Mouse (Mus musculus): ENCODE data around the gene Osbpl9.

Gene Osbpl9

GRCm38 (mm10) chr4:109207524-109207923 lies 5.5 kb upstream of the Osbpl9 start:
- DNase-seq (ENCODE audit: low spot score in 2 of 2): no peak

DNA sequence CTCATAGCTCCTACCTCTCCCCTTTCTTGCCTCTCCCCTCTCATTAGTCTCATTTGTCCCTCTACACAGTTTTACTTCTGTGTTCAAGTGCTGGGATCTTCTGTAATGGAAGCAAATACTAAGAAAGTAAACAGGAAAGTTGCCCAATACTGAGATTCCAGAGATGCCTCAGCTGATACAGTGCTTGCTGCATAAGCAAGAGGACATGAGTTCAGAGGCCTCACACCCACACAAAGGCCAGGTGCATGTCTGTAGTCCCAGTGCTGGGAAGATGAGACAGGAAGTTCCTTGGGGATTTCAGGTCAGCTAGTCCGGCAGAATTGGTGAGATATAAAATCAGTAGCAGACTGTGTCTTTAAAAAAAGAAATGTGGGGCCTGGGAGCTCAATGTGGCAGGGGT lies 2.3 kb upstream of the Osbpl9 start:
- DNase-seq (ENCODE audit: low spot score in 2 of 2): no peak

DNA sequence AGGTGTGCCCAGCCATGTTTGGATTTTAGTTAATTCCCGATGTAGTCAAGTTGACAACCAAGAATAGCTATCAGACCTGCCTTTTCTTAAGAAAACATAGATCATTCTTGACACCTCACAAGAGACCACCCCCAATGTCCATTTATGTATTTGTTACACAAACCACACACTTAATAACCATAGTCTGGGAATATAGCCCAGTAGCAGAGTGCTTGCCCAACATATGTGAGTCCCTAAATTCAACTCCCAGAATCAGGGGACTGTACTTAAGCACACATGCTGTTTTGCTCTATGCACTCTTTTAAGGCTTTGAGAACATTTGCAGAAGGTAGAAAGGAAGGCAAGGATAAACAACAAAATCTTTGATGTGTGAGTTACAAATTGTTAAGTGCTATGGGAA lies 1.9 kb upstream of the Osbpl9 start:
- no peak for DNase-seq (ENCODE audit: low spot score in 2 of 2)

GRCm38 (mm10) chr4:109199069-109199468 lies 3.0 kb downstream of the Osbpl9 start:
- DNase-seq (ENCODE audit: low spot score in 2 of 2): no peak

- no peak for DNase-seq (ENCODE audit: low spot score in 2 of 2)
These were observed 6.0 kb downstream of the Osbpl9 start for GRCm38 (mm10) chr4:109195900-109196629.

DNA sequence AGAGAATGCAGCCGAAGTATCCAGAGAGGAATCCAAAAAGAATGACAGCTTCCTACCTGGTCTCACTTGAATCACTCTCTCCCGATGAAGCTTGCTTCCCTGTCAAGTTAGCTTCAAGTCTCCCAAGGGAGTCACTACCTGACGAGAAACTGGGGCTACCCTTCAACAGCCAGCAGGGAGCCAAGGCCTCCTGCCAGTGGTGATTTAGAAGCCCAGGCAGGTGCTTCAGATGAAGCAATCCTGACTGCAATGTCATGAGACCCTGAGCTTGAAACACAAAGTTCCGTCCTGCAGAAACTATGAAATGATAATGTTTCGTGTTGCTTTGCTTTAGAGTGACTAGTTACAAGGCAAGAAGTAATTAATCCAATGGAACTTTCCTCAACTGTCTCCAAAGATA lies 8.2 kb downstream of the Osbpl9 start:
- no peak for DNase-seq (ENCODE audit: low spot score in 2 of 2)

DNA sequence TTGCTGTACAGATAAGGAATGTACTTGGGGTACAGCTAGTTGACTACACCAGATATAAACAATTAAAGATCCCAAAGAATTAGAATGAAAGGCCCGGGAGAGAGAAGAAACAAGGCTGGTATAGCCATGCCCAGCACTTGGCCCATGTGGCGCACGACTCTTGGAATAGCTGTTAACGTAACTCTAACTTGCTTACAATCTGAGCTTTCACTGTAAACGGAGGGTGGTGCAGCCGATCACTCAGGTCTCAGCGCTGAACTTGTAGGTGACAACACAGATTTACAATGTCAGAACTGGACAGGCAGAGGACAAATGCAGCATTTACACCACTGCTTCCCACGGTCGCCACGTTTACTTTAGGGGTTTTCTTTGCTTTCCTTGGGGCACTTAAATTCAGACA lies 10.5 kb downstream of the Osbpl9 start:
- DNase-seq (ENCODE audit: low spot score in 2 of 2): no peak

DNA sequence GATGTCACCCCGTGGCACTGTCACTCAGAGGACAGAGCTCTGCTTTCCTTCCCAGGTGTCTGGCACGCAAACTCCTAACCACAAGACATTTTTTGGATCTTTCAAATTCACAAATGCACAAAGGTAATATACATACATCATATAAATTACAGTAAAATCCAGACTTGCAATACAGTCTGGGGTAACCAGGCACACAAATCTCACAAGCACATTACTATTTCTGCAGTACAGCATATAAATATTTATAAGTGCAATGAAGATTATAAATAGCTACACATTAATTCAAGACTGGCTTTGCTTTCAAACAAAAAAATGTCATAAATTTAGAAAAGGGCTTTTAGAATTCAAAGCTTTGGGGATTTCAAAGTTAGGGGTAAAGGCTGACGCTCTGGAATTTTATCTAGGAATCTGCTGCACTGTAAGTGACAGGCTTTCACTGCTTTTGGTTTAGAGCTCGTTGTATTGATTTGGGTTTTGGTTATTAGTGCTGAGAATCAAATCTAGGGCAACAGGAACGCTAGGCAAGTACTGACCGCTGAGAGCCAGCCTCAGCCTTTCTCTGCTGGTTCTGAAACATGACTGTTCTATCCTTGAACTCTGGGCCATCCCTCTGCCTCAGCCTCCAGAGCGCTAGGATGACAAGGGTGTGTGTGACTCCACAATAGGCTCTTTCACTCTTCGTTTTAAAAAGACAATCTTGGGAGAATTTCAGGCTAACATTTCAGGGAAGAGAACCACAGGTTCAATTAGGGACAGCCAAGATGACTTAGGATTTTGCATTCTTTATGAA lies 16.3 kb downstream of the Osbpl9 start:
- DNase-seq (ENCODE audit: low spot score in 2 of 2): no peak

- no peak for DNase-seq (ENCODE audit: low spot score in 2 of 2)
These were observed 26.4 kb downstream of the Osbpl9 start for GRCm38 (mm10) chr4:109175677-109176076.

DNA sequence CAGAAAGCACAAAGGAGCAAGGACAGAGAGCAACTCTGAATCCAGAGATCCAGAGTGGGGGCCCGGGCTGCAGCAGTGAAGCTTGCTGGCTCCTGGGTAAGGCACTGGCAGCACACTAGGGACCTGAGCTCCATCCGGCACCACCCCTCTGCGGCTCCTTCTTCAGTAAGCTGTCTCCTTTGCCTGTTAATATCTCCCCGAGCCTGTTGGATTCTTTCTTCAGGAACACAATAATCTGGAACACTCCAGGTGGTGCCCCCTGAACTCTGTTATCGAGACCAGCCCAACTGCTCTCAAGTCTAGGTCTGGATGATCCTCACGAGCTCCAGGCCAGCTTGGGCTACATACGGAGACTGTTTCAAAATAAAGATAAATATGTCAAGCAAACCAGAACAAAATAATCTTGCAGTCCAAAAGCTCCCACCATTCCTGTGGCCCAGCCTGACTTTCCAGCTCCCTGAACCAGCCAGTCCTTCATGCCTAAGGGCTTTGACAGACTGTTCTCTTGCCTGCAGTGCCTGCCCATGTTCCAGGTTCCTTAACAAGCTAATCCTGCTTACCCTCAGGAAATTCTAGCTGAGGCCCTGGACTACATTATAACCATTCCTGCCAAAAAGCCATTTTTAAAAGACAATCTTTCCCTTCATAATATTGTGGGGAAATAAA lies 28.2 kb downstream of the Osbpl9 start:
- DNase-seq (ENCODE audit: low spot score in 2 of 2): no peak

- no peak for DNase-seq (ENCODE audit: low spot score in 2 of 2)
These were observed 28.7 kb downstream of the Osbpl9 start for GRCm38 (mm10) chr4:109173369-109173768.

DNA sequence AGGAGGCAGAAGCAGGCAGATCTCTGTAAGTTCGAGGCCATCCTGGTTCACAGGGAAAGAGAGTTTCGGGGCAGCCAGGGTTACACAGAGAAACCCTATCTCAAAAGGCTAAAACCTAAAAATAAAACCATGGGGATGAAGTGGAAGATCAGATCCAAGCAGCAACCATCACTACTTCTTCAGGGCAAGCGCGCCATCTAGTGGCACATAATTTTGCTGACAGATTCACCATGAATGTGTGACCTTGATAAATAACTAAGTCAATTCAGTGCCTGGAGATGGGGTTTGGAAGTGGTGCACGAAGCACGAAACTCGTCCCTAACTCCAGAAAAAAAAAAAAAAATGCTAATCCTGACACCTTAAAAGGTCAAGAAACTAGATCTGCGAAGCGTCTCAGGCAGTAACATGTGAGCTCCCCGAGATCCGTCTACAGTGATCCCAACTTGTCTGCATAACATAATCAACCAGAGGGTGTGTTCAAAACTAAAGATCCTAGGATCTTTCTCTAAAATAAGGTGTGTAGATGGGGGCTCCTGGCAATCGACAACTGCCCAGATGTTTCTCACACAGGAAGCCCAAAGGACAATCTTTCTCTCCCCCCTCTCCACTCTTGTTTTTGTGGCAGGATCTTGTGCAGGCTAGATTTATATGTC lies 36.4 kb downstream of the Osbpl9 start:
- peak; percentile 69 to 88 for DNase-seq (ENCODE audit: low spot score in 2 of 2)

- no peak for DNase-seq (ENCODE audit: low spot score in 2 of 2)
These were observed 45.4 kb downstream of the Osbpl9 start for GRCm38 (mm10) chr4:109156481-109157261.

GRCm38 (mm10) chr4:109156073-109156472 lies 46.0 kb downstream of the Osbpl9 start:
- DNase-seq (ENCODE audit: low spot score in 2 of 2): no peak

DNA sequence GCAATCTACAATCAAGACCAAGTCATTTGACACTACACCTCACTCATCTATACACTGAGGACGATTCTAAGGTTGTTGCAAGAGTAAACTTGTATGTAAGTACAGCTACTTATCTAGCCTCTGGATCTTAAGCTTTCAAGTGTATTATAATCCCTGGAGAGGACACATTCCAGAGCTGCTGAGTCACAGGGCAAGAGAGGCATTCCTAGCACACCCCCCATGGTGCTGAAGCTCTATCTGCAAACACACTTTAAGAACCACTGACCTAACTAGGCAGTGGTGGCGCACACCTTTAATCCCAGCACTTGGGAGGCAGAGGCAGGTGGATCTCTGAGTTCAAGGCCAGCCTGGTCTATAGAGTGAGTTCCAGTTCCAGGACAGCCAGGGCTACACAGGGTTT lies 51.9 kb downstream of the Osbpl9 start:
- DNase-seq (ENCODE audit: low spot score in 2 of 2): no peak

DNA sequence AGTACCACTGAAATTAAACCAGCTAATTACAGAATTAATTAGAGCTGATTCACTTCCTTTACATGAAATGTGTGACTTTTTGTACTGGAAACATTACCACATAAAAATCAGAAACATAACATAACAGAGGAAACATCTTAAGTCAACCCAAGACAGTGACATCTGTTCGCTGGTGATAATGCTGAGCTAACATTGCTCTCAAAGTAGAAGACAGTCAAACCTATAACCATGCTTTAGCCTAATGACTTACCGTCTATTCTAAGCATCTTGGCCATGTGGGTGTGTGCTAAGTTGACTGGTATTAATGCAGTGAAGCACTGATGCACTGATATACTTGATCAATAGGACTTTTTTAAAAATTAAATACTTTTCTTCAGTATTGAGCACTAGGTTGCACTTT lies 52.7 kb downstream of the Osbpl9 start:
- DNase-seq (ENCODE audit: low spot score in 2 of 2): no peak

- peak; percentile 26 to 66 for DNase-seq (ENCODE audit: low spot score in 2 of 2)
These were observed 54.6 kb downstream of the Osbpl9 start for GRCm38 (mm10) chr4:109147278-109148038.

GRCm38 (mm10) chr4:109143091-109143490 lies 59.0 kb downstream of the Osbpl9 start:
- DNase-seq (ENCODE audit: low spot score in 2 of 2): no peak

DNA sequence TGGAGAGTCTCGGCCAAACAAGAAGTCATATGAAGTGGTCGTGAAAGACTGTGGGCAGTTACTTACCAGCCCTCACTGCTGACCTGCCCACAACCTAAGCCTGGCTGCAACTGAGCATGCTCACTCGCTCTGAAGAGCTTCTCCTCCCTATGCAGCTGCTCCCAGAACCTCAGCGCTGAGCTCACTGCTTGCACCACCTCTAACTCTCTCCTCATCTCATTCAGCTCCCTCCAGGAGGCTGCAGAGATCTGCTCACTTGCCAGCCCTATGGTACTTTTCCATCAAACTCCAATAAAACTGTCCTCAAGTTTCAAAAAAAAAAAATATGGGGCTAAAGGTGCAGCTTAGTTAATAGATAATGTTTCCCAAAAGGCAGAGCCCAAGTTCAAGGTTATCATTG lies 63.5 kb downstream of the Osbpl9 start:
- no peak for DNase-seq (ENCODE audit: low spot score in 2 of 2)

- DNase-seq (ENCODE audit: low spot score in 2 of 2): peak; percentile 40 to 66
These were observed 65.5 kb downstream of the Osbpl9 start for GRCm38 (mm10) chr4:109136475-109137125.
